Mouse (Mus musculus): ENCODE data around the gene H2al3.

The H2al3 gene

DNA sequence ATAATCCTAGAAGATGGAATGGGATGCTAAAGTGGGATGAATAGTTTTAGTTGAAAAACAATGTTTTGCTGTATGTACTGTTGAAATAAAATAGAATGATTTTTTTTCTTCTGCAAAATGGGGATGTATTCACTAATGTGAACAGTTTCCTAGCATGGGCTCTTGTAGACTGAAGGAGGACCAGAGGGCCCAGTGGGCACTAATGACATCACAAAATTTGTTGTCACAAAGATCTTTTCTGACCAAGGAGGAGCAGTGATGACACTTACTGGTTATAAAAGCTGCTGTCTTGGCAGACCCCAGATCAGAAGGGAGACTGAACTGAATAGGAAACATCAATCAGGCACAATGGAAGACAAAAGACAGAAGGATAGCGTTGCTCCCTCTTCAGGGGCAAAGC is at the start of gene H2al3:
Gene H2al3, plus strand, starts transcription at position 301 of the 400 bp plus-strand sequence.
- in situ Hi-C loops (cut with MboI; ENCODE audit: low pct_unique_long_range_greater_than_20kb in 1 of 2, low sequenced_read_pairs in 2 of 2, unreplicated experiment in 1 of 2): no loop called here

DNA sequence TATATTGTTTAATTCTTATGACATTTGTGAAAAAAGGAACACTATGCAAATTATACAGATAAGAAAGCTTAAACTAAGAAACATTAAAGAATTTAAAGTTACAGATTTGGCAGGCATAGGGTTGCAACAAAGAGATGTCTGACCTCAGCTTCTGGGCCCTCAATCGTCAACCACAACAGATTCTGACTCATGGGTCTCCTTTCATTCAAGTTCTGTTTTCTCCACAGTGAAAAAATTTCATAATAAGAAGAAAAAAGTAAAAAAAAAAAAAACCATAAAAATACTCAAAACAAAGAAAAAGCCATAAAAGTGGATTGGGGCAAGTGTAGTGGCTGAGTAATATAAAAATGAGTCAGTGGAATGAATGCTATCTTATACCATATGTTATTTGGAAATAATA is 39.4 kb upstream of the H2al3 start:
- in situ Hi-C loops (cut with MboI; ENCODE audit: low pct_unique_long_range_greater_than_20kb in 1 of 2, low sequenced_read_pairs in 2 of 2, unreplicated experiment in 1 of 2): no loop called here

DNA sequence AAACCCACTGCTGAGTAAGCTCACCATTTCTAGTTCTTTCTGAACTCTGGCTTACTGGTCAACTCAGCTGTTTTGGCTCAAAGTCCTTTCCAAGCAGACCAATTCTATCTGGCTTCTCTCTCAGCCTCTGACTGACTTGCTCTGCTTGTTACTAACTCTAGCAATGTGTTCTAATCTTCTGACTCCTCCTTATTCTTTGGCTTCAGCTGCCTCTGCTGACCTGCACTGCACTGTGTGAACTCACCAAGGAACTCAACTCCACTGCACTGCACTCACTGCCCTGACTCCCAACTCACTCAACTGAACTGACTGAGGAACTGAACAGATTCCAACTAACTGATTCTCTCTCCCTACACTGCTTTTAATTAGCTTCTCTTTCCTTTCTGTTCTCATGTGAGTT is 37.0 kb upstream of the H2al3 start:
- in situ Hi-C loops (cut with MboI; ENCODE audit: low pct_unique_long_range_greater_than_20kb in 1 of 2, low sequenced_read_pairs in 2 of 2, unreplicated experiment in 1 of 2): no loop called here

DNA sequence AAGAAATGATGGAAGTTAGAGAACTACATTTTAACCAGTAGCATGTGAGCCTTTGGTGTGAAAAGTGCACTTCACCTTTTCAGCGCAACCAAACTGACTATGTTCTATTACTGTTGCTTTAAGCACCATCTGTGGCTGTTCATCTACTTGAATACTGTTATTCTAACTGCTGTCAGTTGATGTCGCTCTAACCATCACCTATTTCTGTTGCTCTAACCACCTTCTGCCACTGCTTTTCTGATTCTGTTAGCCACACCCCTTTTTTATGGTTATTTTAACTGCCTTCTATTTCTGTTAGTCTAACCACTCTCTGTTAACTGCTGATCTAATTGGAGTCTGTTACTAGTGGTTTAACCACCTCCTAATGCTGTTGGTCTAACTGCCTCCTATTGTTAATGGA is 14.7 kb upstream of the H2al3 start:
- in situ Hi-C loops (cut with MboI; ENCODE audit: low pct_unique_long_range_greater_than_20kb in 1 of 2, low sequenced_read_pairs in 2 of 2, unreplicated experiment in 1 of 2): no loop called here

DNA sequence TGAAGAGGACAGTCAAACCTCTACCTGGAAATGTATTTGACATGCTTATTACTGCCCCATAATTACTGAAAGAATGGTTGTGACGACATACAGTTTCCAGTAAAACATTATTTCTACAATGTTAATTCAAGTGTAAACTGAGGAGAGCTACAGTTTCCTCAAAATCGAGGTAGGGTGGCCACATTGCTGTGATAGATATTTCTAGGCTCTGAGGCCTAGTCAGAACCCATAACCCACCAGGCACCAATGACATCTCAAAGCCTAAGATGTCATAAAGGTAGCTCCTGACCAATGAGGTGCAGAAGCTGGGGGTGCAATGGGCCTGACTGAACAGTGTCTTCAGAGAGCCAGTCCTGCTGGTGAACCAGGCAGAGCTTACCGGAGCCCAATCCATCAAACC is 2.9 kb upstream of the H2al3 start, which contains the start of gene Hypm:
Gene Hypm, plus strand, starts transcription at position 301 of the 400 bp plus-strand sequence.
- in situ Hi-C loops (cut with MboI; ENCODE audit: low pct_unique_long_range_greater_than_20kb in 1 of 2, low sequenced_read_pairs in 2 of 2, unreplicated experiment in 1 of 2): no loop called here

DNA sequence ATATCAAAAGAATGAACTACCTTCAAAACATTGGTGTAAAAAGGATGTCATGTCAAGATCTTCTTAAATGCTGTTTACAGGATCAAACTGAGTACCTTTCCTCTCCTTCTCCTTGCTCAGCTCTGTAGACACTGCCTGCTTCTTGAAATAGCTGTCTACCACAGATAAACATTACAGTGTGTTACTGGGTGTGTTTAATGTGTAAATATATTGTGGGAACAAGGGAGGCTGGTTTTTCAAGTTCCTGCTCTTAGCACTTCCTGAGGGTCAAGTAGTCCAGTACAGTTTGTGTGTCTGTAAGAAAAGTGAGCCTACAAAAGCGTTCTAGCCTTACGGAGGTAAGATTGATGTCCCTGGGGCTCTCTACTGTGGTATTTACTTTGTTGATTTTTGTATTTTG is 12.4 kb downstream of the H2al3 start:
- in situ Hi-C loops (cut with MboI; ENCODE audit: low pct_unique_long_range_greater_than_20kb in 1 of 2, low sequenced_read_pairs in 2 of 2, unreplicated experiment in 1 of 2): no loop called here

DNA sequence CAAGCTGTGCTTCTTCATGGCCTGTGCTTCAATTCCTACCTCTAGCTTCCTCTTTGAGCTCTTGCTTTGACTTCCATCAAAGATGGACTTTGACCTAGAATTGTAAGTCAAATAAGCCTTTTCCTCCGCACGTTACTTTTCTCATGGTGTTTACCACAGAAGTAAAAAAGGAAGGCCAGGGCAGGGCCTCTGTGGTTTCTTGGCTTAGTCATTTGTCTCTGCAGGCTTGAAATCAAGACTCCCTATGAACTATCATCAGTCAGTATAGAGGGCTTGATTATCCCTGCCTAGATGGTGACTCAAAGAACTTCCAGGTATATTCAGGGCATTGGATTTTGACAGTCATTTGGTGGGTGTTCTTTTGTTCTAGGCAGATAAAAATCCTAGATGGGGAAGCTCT is 26.0 kb downstream of the H2al3 start:
- in situ Hi-C loops (cut with MboI; ENCODE audit: low pct_unique_long_range_greater_than_20kb in 1 of 2, low sequenced_read_pairs in 2 of 2, unreplicated experiment in 1 of 2): no loop called here

DNA sequence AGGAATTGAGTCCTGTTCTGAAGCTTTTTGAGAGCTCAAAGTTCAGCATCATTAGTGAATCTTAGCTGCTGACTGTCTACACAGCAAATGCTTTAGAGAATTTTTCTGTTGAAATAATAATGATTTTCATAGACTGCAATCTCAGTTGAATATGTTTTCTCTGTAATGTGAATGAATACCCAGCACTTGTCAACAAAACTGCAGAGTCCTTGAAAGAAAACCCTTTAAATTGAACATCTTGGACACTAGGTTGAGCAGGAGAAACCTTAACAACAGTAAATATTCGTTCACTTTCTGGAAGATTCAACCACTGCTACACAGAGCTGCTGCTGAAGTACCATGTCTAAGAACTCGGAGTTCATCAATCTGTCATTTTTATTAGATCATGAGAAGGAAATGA is 35.8 kb downstream of the H2al3 start, which contains the start of gene Sytl5:
Gene Sytl5, plus strand, starts transcription at position 301 of the 400 bp plus-strand sequence.
- in situ Hi-C loops (cut with MboI; ENCODE audit: low pct_unique_long_range_greater_than_20kb in 1 of 2, low sequenced_read_pairs in 2 of 2, unreplicated experiment in 1 of 2): no loop called here
